Mouse (Mus musculus): ENCODE results near the gene Zfp965. TPM values are rescaled to one million over a fixed set of nuclear protein-coding genes. Genes with fewer than 3 reads are reported as not detected.

The Zfp965 gene
- polyA plus RNA-seq (2012; rRNA removed) = 0.38 TPM in 1 of 2 replicates, not detected in the other

DNA sequence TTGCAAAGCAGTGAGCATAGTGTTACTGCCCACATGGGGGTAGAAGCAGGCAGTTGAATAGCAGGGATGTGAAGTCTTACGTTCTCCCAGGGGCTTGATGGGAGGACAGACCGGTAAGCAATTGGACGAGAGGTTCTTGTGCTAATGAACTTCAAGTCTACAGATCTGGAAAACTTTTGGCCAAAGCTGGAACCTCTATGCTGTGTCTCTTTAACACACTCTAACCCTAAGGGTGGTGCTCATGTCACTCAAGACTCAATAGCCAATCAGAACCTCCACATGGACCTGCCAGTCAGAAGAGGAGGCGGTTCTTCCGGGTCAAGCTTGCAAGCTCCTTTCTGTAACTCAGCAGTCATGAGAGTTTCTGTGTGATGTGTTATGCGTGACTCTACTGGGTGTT, at the start of gene Zfp965:
Gene Zfp965, plus strand, starts transcription at position 301 of the 400 bp plus-strand sequence.

DNA sequence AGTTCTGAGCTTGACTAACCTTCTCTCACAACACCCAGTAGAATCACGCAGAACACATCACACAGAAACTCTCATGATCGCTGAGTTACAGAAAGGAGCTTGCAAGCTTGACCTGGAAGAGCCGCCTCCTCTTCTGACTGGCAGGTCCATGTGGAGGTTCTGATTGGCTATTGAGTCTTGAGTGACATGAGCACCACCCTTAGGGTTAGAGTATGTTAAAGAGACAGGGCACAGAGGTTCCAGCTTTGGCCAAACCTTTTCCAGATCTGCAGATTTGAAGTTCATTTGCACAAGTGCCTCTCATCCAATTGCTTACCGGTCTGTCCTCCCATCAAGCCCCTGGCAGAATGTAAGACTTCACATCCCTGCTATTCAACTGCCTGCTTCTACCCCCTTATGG, 34.1 kb upstream of the Zfp965 start, which contains the start of gene Gm4724:
Gene Gm4724, minus strand, starts transcription at position 101 of the 400 bp plus-strand sequence.

Other genes starting within 250 kb of the Zfp965 start
- not detected in 2 replicates for gene Gm14440, start 194.9 kb upstream of the Zfp965 start, polyA plus RNA-seq (2012; rRNA removed)
- gene Gm4631, start 131.8 kb upstream of the Zfp965 start, polyA plus RNA-seq (2012; rRNA removed) = 0.61 and 0.86 TPM in 2 replicates
- 0.96 and 1.3 TPM in 2 replicates for gene Zfp968, start 97.5 kb upstream of the Zfp965 start, polyA plus RNA-seq (2012; rRNA removed)
- 2.0 and 4.0 TPM in 2 replicates for gene Gm4724, start 34.2 kb upstream of the Zfp965 start, polyA plus RNA-seq (2012; rRNA removed)
- not detected in 2 replicates for gene Gm11007, start 174.0 kb downstream of the Zfp965 start, polyA plus RNA-seq (2012; rRNA removed)
- not detected in 2 replicates for gene Zfp969, start 233.7 kb downstream of the Zfp965 start, polyA plus RNA-seq (2012; rRNA removed)

Data from ovary, adult 2 months (tissue).